Mouse (Mus musculus) kidney, adult 2 months (tissue): ENCODE results near the gene Gm40460.

ENCODE experiments used
- CTCF ChIP-seq: fragments of 200-500 bp; conservative IDR thresholded peaks from 2 replicates; pipeline ENCODE4 v1.5.1; 2011; ENCODE audit warnings: low read depth, mild to moderate bottlenecking, control low read depth, low read length, moderate library complexity, mixed read lengths; ENCODE audit not compliant: insufficient read depth, insufficient read length
- POLR2A ChIP-seq: fragments of 200-500 bp; IDR thresholded peaks from one replicate; pipeline ENCODE4 v1.6.1; 2011; ENCODE audit warnings: low read depth, low read length, control low read depth

GRCm38 (mm10) chr7:142205488-142205887 lies 35.4 kb downstream of the Gm40460 start:
- TF ChIP-seq CTCF: no peak
- TF ChIP-seq POLR2A: no peak
